Mouse (Mus musculus): Measurements from ENCODE around the gene Dhx30. TPM values are rescaled to one million over a fixed set of nuclear protein-coding genes. Genes with fewer than 3 reads are reported as not detected.
"Not testable (repeated sequence)": the region's sequence is repeated elsewhere in the genome, so short reads cannot be mapped to it uniquely, and the experiment has no call there.

The Dhx30 gene
- polyA plus RNA-seq, 1 experiment from 2014 or later: 178 TPM

DNA sequence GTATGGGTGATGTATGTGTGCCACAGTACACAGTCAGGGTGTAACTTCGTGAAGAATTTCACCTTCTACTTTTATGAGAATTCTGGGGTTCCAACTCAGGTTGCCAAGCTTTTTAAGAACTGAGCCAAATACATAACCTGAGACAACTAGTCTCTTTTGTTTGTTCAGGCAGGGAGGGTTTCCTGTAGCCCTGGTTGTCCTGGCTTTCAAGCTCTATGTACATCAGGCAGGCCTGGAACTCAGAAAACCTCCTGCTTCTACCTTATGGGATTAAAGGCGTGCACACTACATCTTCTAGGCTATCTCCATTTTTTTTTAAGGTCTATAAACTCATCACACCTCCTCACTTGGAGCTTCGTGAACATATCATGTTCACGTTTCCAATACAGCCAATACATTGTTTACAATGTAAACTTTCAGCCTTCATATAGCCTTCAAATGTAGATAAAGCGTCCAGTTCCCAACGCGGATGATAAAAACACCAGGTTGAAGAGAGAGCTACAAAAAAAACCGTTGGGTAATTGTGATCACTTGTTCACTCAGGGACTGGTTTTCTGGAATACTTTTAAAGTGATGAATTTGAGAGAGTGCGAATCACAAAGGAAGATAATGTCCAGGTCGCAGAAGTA is 13.4 kb upstream of the Dhx30 start:
- Histone ChIP-seq H3K9ac (peak overlapping the region; percentile 79), H3K27me3 (no peaks in the 10 kb centered on the region), H3K4me1 (peaks cover 25% of the 10 kb centered on the region), H3K36me3 (peaks cover 20% of the 10 kb centered on the region), H3K9me3 (no peaks in the 10 kb centered on the region), H3K4me3 (peak overlapping the region; percentile 86), H3K4me2 (peak overlapping the region; percentile 61), H3K27ac (peak overlapping the region; percentile 96)
- no peak for ATAC-seq (ENCODE audit: insufficient number of reproducible peaks, insufficient read depth, low FRiP score, low TSS enrichment, low read depth)
- WGBS: 28% methylated on average over 10 of the region's 10 CpGs

DNA sequence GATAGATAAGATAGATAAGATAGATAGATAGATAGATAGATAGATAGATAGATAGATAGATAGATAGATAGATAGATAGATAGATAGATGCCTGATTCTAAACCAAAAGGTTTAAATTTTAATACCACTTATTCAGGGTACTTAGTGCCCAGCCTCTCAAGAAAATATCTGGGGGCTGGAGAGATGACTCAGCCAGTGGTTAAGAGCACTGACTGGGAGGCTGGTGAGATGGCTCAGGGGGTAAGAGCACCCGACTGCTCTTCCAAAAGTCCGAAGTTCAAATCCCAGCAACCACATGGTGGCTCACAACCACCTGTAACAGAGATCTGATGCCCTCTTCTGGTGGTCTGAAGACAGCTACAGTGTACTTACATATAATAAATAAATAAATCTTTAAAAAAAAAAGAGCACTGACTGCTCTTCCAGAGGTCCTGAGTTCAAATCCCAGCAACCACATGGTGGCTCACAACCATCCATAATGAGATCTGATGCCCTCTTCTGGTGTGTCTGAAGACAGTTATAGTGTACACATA is 6.4 kb upstream of the Dhx30 start:
- WGBS: 54% methylated on average over 2 of the region's 2 CpGs
- not testable (repeated sequence) for H3K9me3 ChIP-seq; ATAC-seq (ENCODE audit: insufficient number of reproducible peaks, insufficient read depth, low FRiP score, low TSS enrichment, low read depth); H3K4me3 ChIP-seq; H3K9ac ChIP-seq; H3K27ac ChIP-seq; H3K4me1 ChIP-seq; H3K27me3 ChIP-seq; H3K4me2 ChIP-seq; H3K36me3 ChIP-seq

DNA sequence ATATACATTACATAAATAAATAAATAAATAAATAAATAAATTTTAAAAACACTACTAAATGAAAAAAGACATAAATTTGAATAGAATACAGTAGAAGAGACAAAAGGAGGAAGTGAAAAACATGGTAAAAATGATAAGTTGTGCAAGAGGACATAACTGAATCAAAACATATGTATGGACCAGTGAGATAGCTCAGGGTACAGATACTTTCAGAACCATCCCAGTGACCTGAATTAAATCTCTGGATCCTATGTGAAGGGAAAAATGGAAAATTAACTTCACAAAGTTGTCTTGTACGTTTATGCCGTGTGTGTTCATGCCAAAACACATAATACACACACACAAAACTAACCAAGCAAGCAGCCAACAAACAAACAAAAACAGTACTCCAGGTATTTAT is 5.7 kb upstream of the Dhx30 start:
- no peaks in the 10 kb centered on the region for H3K27me3 ChIP-seq
- H3K9me3 ChIP-seq: no peaks in the 10 kb centered on the region
- no peak overlapping the region for H3K27ac ChIP-seq
- WGBS: 87% methylated on average over 2 of the region's 2 CpGs
- no peak for ATAC-seq (ENCODE audit: insufficient number of reproducible peaks, insufficient read depth, low FRiP score, low TSS enrichment, low read depth)
- H3K9ac ChIP-seq: no peak overlapping the region
- peaks cover 7% of the 10 kb centered on the region for H3K4me1 ChIP-seq
- no peak overlapping the region for H3K4me2 ChIP-seq
- 0 out of 2 replicates have a peak, but pooled peaks cover 5% of the 10 kb centered on the region for H3K36me3 ChIP-seq
- H3K4me3 ChIP-seq: no peak overlapping the region

DNA sequence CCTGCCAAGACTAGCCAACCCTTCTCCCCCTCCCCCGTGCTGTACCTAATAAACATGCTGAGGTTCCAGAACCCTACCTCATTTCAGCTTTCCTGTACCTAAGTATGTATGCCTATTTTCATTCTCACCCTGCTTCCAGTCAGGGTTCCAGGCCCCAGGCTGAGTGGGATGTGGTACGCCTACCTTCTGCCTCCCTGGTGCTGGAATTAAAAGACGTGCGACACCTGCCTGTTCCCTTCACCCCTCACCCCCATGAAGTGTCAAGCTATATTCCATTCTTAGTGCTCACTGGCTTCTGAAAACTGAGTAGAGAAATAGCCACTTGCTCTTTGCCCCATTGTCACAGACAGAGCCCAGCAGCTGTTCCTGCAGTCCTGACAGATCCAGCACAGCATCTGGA is 3.8 kb upstream of the Dhx30 start:
- Histone ChIP-seq H3K4me2 (no peak overlapping the region), H3K27me3 (no peaks in the 10 kb centered on the region), H3K27ac (no peak overlapping the region), H3K9me3 (no peaks in the 10 kb centered on the region), H3K9ac (no peak overlapping the region), H3K4me1 (peaks cover 11% of the 10 kb centered on the region), H3K4me3 (no peak overlapping the region), H3K36me3 (0 out of 2 replicates have a peak, but pooled peaks cover 5% of the 10 kb centered on the region)
- 75% methylated on average over 4 of the region's 4 CpGs for WGBS
- no peak for ATAC-seq (ENCODE audit: insufficient number of reproducible peaks, insufficient read depth, low FRiP score, low TSS enrichment, low read depth)

DNA sequence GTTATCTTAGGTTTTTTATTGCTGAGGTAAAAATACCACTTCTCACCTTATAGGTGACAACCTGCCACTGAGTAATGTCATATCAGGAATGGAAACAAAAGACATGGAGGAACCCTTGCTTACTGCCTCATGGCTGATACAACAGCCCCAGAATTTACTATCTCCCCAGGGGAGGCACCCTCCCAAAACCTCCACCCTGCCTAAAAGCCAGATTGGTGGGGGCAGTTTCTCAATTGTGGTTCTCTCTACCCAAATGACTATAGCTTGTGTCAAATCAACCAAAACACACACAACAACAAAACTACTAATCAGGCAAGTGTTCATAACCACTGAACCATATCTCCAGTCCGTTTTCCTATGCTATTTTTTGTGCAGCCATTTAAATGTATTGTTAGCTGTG is 619 bp upstream of the Dhx30 start:
- peaks cover 18% of the 10 kb centered on the region for H3K4me1 ChIP-seq
- H3K27ac ChIP-seq: 0 out of 2 replicates have a peak overlapping the region, but pooled peaks have one; percentile 97
- peak overlapping the region; percentile 95 for H3K4me3 ChIP-seq
- H3K27me3 ChIP-seq: no peaks in the 10 kb centered on the region
- peak overlapping the region; percentile 71 for H3K4me2 ChIP-seq
- no peak for ATAC-seq (ENCODE audit: insufficient number of reproducible peaks, insufficient read depth, low FRiP score, low TSS enrichment, low read depth)
- H3K9ac ChIP-seq: peak overlapping the region; percentile 98
- no peaks in the 10 kb centered on the region for H3K9me3 ChIP-seq
- H3K36me3 ChIP-seq: peaks cover 20% of the 10 kb centered on the region
- WGBS: 66% methylated on average over 1 of the region's 1 CpGs

DNA sequence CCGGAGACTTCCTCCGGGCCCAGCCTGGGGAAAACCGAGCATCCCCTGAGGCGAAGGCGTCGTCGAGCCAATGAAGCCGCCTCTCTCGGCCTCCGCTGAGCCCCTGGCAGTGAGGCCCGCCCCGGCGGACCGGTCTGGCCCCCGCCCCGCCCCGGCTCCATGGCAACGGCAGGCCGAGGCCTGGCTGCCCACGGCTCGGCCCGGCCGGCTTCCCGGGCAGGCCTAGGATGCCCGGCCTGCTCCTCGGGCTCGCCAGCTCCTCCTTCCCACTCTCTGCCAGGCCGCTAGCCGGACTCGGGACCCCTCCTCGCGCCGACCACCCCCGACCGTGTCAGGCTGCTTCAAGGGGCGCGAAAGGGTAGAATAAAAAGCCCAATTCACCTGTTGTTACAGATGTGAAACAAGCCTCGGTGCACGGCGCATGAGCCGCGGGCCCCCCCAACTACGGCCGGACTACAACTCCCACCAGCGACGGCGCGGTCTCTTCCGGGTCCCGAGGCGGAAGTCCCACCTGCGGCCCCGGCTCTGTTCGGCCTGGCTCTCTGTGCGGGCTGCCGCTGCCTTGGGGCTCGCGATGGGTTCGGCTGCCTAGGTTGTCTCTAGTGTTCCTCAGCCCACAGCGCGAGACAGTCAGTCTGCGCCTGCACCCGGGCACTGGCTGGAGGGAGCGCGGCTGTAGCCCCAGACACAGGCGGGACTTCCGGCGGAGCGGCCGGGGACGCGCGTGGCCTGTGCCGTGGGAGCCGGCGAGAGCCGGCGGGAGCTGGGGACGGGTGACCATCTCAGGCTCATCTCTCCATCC is 452 bp downstream of the Dhx30 start, which contains the start of gene Smarcc1:
TSS of gene Smarcc1 (plus strand) at position 732 of the 802 bp plus-strand sequence.
- peaks cover 30% of the 10 kb centered on the region for H3K36me3 ChIP-seq
- H3K4me3 ChIP-seq: peak within 1 kb of the TSS; percentile 95
- H3K9ac ChIP-seq: peak within 1 kb of the TSS; percentile 98
- H3K4me1 ChIP-seq: peaks cover 18% of the 10 kb centered on the region
- H3K27me3 ChIP-seq: no peaks in the 10 kb centered on the region
- ATAC-seq (ENCODE audit: insufficient number of reproducible peaks, insufficient read depth, low FRiP score, low TSS enrichment, low read depth): peak; percentile 88
- under 1% methylated on average over 74 of the region's 79 CpGs for WGBS
- H3K27ac ChIP-seq: peak within 1 kb of the TSS; percentile 97
- H3K9me3 ChIP-seq: no peaks in the 10 kb centered on the region
- H3K4me2 ChIP-seq: peak within 1 kb of the TSS; percentile 71

DNA sequence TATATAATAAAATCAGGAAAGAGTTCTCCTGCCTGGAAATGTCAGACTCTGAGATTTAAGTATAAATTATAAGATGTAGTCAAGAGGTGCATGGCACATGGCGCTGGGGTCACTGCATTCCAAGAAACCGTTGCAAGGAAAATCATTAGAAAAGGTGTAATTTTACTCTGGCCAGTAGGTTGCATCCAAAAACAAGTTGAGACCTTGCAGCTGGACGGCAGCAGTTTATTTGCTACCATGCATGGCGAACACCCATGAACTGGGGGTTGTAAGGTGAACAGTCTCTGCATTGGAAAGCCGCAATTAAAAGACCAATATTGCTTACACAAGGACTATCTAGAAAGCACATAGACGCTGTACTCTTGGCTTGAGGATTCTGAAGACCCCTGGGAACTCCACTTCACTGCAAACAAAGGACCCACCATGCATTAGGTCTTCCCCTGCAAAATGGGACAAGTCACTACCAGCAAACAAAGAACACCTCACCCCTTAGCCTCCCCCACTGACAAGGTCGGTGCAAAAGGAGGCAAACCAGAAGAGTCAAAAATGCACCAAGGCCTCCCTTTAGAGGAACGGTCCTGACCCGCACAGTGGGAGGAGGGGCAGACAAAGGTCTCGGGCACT is 1.2 kb downstream of the Dhx30 start:
- peak overlapping the region; percentile 97 for H3K27ac ChIP-seq
- no peaks in the 10 kb centered on the region for H3K9me3 ChIP-seq
- H3K4me3 ChIP-seq: peak overlapping the region; percentile 95
- no peaks in the 10 kb centered on the region for H3K27me3 ChIP-seq
- H3K4me2 ChIP-seq: peak overlapping the region; percentile 71
- peaks cover 18% of the 10 kb centered on the region for H3K4me1 ChIP-seq
- no peak; the same call in 1 of the 2 replicates for ATAC-seq (ENCODE audit: insufficient number of reproducible peaks, insufficient read depth, low FRiP score, low TSS enrichment, low read depth)
- WGBS: 9% methylated on average over 10 of the region's 10 CpGs
- peaks cover 37% of the 10 kb centered on the region for H3K36me3 ChIP-seq
- peak overlapping the region; percentile 98 for H3K9ac ChIP-seq

DNA sequence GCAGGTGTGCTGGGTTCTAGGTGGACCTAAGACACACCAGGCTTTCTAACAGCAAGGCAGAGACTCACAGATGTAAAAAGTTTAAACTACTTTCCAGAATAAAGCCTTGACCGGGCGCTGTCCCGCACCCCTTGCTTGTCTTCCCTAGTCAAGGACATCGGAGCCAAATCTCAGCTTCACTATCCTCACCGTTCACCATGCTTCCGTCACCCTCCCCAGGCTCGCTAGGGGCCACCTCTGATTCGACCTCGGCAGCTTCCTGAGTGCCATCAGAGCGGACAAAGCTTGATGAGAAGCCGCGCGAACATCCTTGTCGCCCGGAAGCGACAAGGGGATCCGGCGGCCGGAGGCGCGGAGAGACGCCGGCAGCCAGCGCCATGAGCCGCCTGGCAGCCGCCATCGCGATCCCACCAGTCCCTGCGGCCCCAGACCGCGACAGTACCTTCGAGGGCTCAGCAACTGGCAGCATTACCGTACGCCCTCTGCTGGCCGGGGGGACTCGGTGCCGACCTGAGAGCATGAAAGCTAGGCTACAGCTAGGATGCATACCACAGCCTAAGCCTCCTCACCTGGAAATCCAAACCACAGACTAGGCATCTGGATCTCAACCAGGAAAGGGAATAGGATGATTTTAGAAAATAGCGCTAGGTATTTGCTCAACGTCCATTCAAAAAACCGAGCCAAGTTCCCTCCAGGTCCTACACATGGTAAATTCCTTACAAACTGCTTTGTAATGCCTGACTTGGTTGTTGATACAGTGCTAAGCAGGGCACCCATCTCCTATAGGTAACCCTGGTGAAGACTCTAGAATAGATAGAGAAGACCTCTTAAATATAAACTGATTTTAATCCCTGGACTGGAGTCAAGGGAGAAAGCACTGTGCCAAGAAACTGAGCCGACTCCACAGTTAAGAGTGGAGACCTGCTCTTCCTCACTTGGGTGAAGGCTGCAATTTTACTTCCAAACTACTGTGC is 16.7 kb downstream of the Dhx30 start:
- Histone ChIP-seq H3K4me3 (peak overlapping the region; percentile 73), H3K4me2 (peak overlapping the region; percentile 88), H3K9me3 (no peaks in the 10 kb centered on the region), H3K4me1 (peaks cover 11% of the 10 kb centered on the region), H3K27ac (no peak overlapping the region), H3K27me3 (no peaks in the 10 kb centered on the region), H3K36me3 (peaks cover 80% of the 10 kb centered on the region), H3K9ac (peak overlapping the region; percentile 86)
- peak; percentile 90 for ATAC-seq (ENCODE audit: insufficient number of reproducible peaks, insufficient read depth, low FRiP score, low TSS enrichment, low read depth)
- 2% methylated on average over 41 of the region's 41 CpGs for WGBS

DNA sequence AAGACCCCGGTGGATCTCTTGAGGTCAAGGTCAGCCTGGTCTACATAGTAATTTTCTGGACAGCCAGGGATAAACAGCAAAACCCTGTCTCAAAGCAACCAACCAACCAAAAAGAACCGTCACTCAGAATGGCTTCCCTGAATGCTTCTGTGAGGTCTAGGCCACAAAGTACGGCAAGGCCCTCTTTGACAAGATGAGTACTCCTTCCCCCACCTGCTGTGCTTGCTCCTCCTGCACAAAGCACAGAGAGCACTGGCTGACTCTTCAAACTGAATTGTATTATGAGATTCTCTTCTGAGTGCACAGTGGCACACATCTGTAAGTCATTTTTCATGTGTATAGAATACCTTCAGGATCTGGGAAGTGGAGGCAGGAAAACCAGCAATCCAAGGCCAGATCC is 19.8 kb downstream of the Dhx30 start:
- Histone ChIP-seq H3K27ac (no peak overlapping the region), H3K4me2 (no peak overlapping the region), H3K27me3 (no peaks in the 10 kb centered on the region), H3K9ac (no peak overlapping the region), H3K4me3 (no peak overlapping the region), H3K4me1 (peaks cover 11% of the 10 kb centered on the region), H3K9me3 (no peaks in the 10 kb centered on the region), H3K36me3 (peaks cover 78% of the 10 kb centered on the region)
- 86% methylated on average over 3 of the region's 3 CpGs for WGBS
- ATAC-seq (ENCODE audit: insufficient number of reproducible peaks, insufficient read depth, low FRiP score, low TSS enrichment, low read depth): no peak

DNA sequence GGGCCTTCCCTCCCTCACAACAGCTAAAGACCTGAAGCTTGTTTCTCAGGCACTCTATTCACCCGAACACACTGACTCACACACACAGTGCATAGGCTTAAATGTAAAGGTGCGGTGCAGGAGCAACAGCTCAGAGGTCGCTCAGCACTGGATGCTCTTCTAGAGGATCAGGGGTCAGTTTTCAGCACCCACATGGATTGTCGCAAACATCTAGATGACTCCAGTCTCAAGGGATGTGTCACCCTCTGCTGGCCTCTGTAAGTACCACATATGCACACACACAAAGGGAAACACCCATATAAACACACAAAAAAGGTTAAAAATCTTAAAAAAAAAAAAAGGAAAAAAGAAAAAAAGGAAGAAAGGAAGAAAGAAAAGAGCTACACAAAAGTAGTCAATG is 22.9 kb downstream of the Dhx30 start:
- no peak for ATAC-seq (ENCODE audit: insufficient number of reproducible peaks, insufficient read depth, low FRiP score, low TSS enrichment, low read depth)
- Histone ChIP-seq H3K27me3 (no peaks in the 10 kb centered on the region), H3K4me2 (no peak overlapping the region), H3K4me3 (no peak overlapping the region), H3K36me3 (peaks cover 93% of the 10 kb centered on the region), H3K4me1 (no peaks in the 10 kb centered on the region), H3K27ac (no peak overlapping the region), H3K9me3 (no peaks in the 10 kb centered on the region), H3K9ac (no peak overlapping the region)
- 97% methylated on average over 4 of the region's 4 CpGs for WGBS

DNA sequence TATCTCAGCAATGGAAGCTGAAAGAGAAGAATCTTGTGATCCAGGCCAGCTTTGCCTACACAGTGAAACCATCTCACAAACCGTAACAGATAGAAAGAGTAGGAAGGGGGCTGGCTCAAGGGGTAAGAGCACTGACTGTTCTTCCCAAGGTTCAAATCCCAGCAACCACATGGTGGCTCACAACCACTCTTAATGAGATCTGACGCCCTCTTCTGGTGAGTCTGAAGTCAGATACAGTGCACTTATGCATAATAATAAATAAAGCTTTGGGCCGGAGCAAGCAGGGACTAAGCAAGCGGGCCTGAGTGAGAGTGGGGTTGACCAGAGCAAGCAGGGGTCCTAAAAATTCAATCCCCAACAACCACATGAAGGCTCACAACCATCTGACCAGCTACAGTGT is 24.3 kb downstream of the Dhx30 start:
- Histone ChIP-seq H3K9me3 (no peaks in the 10 kb centered on the region), H3K27ac (no peak overlapping the region), H3K36me3 (peaks cover 93% of the 10 kb centered on the region), H3K4me3 (no peak overlapping the region), H3K4me1 (no peaks in the 10 kb centered on the region), H3K4me2 (no peak overlapping the region), H3K27me3 (no peaks in the 10 kb centered on the region), H3K9ac (no peak overlapping the region)
- WGBS: 86% methylated on average over 4 of the region's 4 CpGs
- no peak for ATAC-seq (ENCODE audit: insufficient number of reproducible peaks, insufficient read depth, low FRiP score, low TSS enrichment, low read depth)

Data from embryonic facial prominence, embryonic 13.5 days (tissue).